Mouse (Mus musculus): ENCODE data around the gene Pla2g3.

DNA sequence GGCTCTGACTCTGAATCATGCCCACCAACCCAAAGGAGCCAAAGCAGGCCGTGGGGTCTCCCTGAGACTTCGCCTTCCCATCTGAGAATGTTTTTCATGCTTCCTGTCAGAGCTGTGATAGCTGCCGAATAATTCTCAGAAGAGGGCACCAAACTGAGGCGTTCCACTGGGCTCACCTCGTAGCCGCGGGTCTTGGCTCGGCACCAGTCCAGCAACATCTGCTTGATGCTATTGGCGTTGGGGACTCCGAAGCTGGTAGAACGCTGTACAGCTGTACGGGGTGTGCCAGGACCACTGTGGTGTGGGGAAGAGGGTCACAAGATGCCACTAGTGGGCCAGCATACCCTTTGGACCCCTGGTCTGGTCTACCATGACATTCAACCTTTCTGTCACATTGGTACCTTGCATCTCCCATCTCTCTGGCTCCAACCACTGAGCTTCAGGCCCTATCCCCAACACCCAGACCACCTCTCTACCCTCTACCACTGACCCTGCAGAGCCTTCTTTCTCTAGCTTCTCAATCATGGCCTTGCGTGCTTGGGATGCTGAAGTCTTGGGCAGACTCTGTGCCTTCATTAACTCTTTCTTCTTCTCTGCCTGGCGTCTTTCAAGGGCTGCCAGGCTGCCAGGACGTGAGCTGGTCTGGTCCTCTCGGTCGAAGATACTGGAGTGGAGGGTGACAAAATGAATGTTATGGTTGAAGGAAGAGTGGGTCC is 34.4 kb downstream of the Pla2g3 start:
- TF ChIP-seq E2F4 (IDR thresholded peaks at IDR 0.05; ENCODE audit: insufficient read depth) (no peak), USF1 (IDR thresholded peaks at IDR 0.05; ENCODE audit: low read depth) (no peak), POLR2A (IDR thresholded peaks at IDR 0.05; ENCODE audit: insufficient read length, low read depth) (no peak), MAX (IDR thresholded peaks at IDR 0.05; ENCODE audit: low read depth) (no peak), MYOG (IDR thresholded peaks at IDR 0.05; ENCODE audit: control insufficient read depth in 1 of 3, insufficient read depth in 1 of 3, insufficient read length in 2 of 3, low read depth in 2 of 3) (no peak), TCF12 (IDR thresholded peaks at IDR 0.05; ENCODE audit: insufficient read depth, poor library complexity, severe bottlenecking) (no peak), POLR2AphosphoS2 (IDR thresholded peaks at IDR 0.05; ENCODE audit: insufficient read length, low read depth) (peak; percentile 39), CEBPB (IDR thresholded peaks at IDR 0.05; ENCODE audit: insufficient read depth, poor library complexity, severe bottlenecking) (no peak), MYOD1 (IDR thresholded peaks at IDR 0.05; ENCODE audit: control insufficient read depth in 1 of 3, insufficient read length in 2 of 3, low read depth in 2 of 3) (no peak), SRF (IDR thresholded peaks at IDR 0.05; ENCODE audit: control insufficient read depth, insufficient read length, low read depth) (no peak), TCF3 (IDR thresholded peaks at IDR 0.05; ENCODE audit: insufficient read length, low read depth) (no peak), REST (IDR thresholded peaks at IDR 0.05; ENCODE audit: insufficient read depth, insufficient read length) (no peak)

All from myocyte (in vitro differentiated cells).